Mouse (Mus musculus) liver, adult 2 months (tissue): Measurements from ENCODE around the gene Helz. TPM values are rescaled to one million over a fixed set of nuclear protein-coding genes. Genes with fewer than 3 reads are reported as not detected.
A peak's percentile ranks its signal among the peaks of the same experiment; 100 is the strongest.
"Not testable (repeated sequence)": the region's sequence is repeated elsewhere in the genome, so short reads cannot be mapped to it uniquely, and the experiment has no call there.

Source experiments
- DNase-seq: peaks from one replicate; pipeline ENCODE4 v3.0.0-alpha.2; 2011; ENCODE audit warnings: low read depth, low spot score; ENCODE audit errors: extremely low read depth
- H3K27ac ChIP-seq: fragments of 200-500 bp; replicated peaks from 2 replicates; pipeline ENCODE4 v1.5.1; 2012; ENCODE audit warnings: low read depth, mild to moderate bottlenecking, control low read depth, inconsistent platforms, low read length; ENCODE audit not compliant: insufficient read depth
- H3K27me3 ChIP-seq: fragments of 200-500 bp; 2 replicates; pipeline ENCODE4 v1.6.1; 2012; ENCODE audit warnings: mild to moderate bottlenecking, moderate library complexity, low read length, inconsistent platforms; ENCODE audit not compliant: control insufficient read depth, insufficient read depth
- H3K36me3 ChIP-seq: fragments of 200-500 bp; 2 replicates; pipeline ENCODE4 v1.6.1; 2012; ENCODE audit warnings: low read length, inconsistent platforms; ENCODE audit not compliant: control insufficient read depth, insufficient read depth
- H3K4me1 ChIP-seq: fragments of 200-500 bp; 2 replicates; pipeline ENCODE4 v1.6.1; 2011; ENCODE audit warnings: low read length; ENCODE audit not compliant: control insufficient read depth, insufficient read depth
- H3K4me3 ChIP-seq: fragments of 200-500 bp; 2 replicates; pipeline ENCODE4 v1.5.1; 2011; ENCODE audit warnings: low read depth, mild to moderate bottlenecking, control low read depth, low read length, moderate library complexity; ENCODE audit not compliant: insufficient read depth
- H3K79me2 ChIP-seq: fragments of 200-500 bp; 2 replicates; pipeline ENCODE4 v1.6.1; 2012; ENCODE audit warnings: inconsistent platforms, mild to moderate bottlenecking, low read length, moderate library complexity; ENCODE audit not compliant: control insufficient read depth, insufficient read depth
- H3K9ac ChIP-seq: fragments of 200-500 bp; 2 replicates; pipeline ENCODE4 v1.6.1; 2012; ENCODE audit warnings: low read depth, mild to moderate bottlenecking, control low read depth, inconsistent platforms, low read length
- CTCF ChIP-seq: fragments of 200-500 bp; IDR thresholded peaks from 2 replicates; pipeline ENCODE4 v1.5.1; 2011; ENCODE audit warnings: low read depth, low read length, control low read depth
- POLR2A ChIP-seq: fragments of 200-500 bp; IDR thresholded peaks from 2 replicates; pipeline ENCODE4 v1.6.1; 2011; ENCODE audit warnings: low read length, control low read depth; ENCODE audit not compliant: insufficient read depth; ENCODE audit errors: extremely low read depth
- WGBS: fragments of 180-500 bp; shearing (Covaris S2); methylation state at CpG from one replicate; pipeline ENCODE4 v1.1.7; 2018; 5-methylcytosine and 5-hydroxymethylcytosine counted together
- polyA plus RNA-seq: library from polyadenylated mRNA; depleted of rRNA; stranded (reverse); fragments of >200 nt; gene quantifications from 2 replicates; pipeline ENCODE4 v1.2.3, GENCODE M21; 2012; rRNA removed
- total RNA-seq: library from RNA; depleted of rRNA; stranded (reverse); fragments of >200 nt; gene quantifications from 2 replicates; pipeline ENCODE4 v1.2.3, GENCODE M21; 2014; rRNA removed

Gene Helz
- total RNA-seq (6.4 and 7.8 TPM in 2 replicates), polyA plus RNA-seq (5.3 and 6.5 TPM in 2 replicates)

DNA sequence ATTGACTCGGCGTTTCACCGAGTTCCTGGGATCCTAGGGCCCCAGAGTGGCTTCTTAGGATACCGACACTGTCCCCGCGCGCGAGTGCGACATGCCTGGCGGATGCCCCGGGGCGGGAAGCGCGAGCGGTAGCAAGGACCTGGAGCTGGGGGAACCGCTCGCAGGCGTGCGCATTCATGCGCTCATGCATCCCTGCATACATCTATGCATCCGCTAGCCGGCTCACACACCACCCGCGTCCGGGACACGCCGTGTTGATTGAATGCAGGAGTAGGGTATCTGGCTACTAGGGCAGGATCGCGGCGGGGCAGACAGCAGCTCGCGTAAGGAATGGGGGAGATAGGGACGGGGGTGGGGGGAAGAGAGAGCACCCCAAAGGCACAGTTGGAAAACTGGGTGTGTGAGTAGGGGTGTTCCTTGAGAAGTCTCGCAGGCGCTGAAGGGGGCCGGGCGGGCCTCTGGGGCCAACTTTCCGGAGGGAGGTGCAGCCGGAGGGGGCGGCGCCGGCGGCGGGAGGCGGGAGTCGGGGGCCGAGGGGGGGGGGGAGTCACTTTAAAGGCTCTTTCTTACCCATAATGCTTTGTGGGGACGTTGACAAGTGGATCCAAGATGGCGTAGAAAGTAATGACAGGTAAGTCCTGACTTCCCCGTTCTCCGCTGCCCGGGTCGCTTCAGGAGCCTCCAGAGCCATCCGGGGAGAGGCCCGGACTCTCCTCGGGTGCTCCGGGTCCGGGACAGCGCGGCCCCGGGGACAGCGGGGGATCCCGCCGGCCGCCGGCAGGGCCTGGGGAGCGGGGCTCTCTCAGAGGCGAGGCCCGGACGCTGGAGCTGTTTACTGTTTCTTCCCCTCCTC lies at the start of gene Helz:
Helz (plus strand) TSS at position 580 of the 853 bp plus-strand sequence.
- peaks cover 2% of the 10 kb centered on the region; the same call in 1 of the 2 replicates for H3K36me3 ChIP-seq
- peak; percentile 73 for DNase-seq
- H3K4me3 ChIP-seq, result peak within 1 kb of the TSS; percentile 96
- peak within 1 kb of the TSS; percentile 81 for H3K9ac ChIP-seq
- H3K4me1 ChIP-seq, result peaks cover 3% of the 10 kb centered on the region; the same call in 1 of the 2 replicates
- under 1% methylated on average over 69 of the region's 70 CpGs for WGBS
- TF ChIP-seq POLR2A, result 0 out of 2 replicates have a peak, but pooled peaks have one; percentile 20
- no peak for TF ChIP-seq CTCF
- peaks cover 12% of the 10 kb centered on the region for H3K79me2 ChIP-seq
- no peaks in the 10 kb centered on the region for H3K27me3 ChIP-seq
- no peak within 1 kb of the TSS for H3K27ac ChIP-seq

DNA sequence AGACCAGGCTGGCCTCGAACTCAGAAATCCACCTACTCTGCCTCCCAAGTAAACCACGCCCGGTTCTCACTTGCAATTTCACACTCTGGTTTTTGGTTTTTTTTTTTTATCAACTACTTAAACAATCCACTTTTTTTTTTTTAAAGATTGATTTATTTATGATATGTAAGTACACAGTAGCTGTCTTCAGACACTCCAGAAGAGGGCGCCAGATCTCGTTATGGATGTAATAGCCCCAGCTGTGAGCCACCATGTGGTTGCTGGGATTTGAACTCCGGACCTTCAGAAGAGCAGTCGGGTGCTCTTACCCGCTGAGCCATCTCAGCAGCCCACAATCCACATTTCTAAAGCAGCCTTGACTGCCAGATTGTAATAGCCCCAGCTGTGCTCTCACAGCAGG lies 44.9 kb upstream of the Helz start:
- Histone ChIP-seq H3K4me3 (no peak overlapping the region), H3K4me1 (no peaks in the 10 kb centered on the region), H3K36me3 (peaks cover 5% of the 10 kb centered on the region; the same call in 1 of the 2 replicates), H3K79me2 (no peaks in the 10 kb centered on the region), H3K27ac (no peak overlapping the region), H3K27me3 (no peaks in the 10 kb centered on the region), H3K9ac (no peak overlapping the region)
- TF ChIP-seq CTCF (peak; percentile 19; the same call in 1 of the 2 replicates), POLR2A (no peak)
- DNase-seq, result no peak
- 87% methylated on average over 8 of the region's 8 CpGs for WGBS

DNA sequence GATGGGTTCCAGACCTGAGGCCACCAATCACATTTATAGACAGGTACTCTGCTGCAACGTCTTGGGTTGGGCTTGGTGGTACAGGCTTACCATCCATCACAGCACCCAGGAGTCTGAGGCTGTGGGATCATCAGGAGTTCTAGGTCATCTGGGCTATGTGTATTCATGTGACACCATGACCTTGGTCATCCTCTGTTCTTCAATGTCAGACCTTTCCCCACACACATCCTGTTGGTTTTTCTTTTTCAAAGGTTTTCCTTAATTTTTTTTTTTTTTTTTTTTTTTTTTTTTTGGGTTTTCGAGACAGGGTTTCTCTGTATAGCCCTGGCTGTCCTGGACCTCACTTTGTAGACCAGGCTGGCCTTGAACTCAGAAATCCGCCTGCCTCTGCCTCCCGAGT lies 43.4 kb upstream of the Helz start:
- not testable (repeated sequence) for H3K4me3 ChIP-seq, H3K27ac ChIP-seq, H3K79me2 ChIP-seq, H3K27me3 ChIP-seq, H3K9ac ChIP-seq, DNase-seq, H3K4me1 ChIP-seq, H3K36me3 ChIP-seq
- WGBS, result 88% methylated on average over 3 of the region's 4 CpGs

DNA sequence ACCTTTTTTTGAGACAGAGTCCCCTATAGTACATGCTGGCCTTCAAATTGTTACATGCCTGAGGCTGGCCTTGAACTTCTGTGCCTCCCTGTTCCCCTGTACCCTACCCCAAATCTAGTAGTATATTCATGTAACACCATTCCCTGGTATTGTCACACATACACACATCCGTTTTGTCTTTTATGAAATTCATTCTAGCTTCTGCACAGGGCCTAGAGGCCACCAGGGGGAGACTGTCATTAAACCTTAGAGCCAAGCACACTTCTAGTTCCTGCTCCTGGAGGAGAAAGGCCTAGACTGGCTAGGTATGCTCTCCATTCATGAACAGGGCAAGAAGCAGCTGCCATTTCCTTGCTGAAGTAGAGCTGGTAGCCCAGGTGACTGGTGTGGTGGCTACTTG lies 41.5 kb upstream of the Helz start:
- TF ChIP-seq CTCF (peak; percentile 30; the same call in 1 of the 2 replicates), POLR2A (no peak)
- Histone ChIP-seq H3K9ac (no peak overlapping the region), H3K4me3 (no peak overlapping the region), H3K79me2 (no peaks in the 10 kb centered on the region), H3K27ac (no peak overlapping the region), H3K4me1 (no peaks in the 10 kb centered on the region), H3K36me3 (no peaks in the 10 kb centered on the region), H3K27me3 (no peaks in the 10 kb centered on the region)
- 73% methylated on average over 1 of the region's 1 CpGs for WGBS
- DNase-seq, result no peak

DNA sequence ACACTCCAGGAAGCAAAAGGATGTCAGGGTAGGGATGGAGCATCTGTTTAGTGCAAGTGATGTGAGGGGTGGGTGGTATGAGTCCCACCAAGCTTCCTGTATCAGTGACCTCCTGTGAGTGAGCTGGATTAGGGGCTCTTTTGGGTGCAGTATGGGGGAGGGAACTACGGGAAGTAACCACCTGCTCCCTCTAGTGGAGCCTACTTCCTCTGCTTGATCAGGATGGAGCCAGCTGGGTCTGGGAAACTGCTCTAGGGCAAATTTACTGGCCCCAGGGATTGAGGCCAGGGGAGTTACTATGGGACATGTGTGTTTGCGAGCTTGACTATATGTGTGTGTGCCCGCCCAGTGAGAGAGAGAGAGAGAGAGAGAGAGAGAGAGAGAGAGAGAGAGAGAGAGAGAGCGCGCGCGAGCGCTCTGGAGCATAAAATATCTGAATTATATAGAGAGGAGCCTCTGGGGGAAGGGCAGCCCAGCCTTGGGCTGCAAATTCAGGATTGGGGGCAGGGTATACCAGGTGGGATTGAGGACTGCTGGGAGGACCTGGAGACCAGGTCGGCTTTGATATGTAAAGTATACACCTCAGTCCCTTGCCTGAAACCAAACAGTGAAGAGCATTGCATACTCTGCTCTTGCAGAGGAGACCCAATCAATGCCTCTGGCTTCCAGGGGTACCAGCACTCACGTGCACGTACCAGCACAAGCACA lies 37.9 kb upstream of the Helz start:
- H3K9ac ChIP-seq, result no peak overlapping the region
- H3K79me2 ChIP-seq, result no peaks in the 10 kb centered on the region
- WGBS, result 36% methylated on average over 11 of the region's 11 CpGs
- TF ChIP-seq POLR2A, result no peak
- peak; percentile 25; the same call in 1 of the 2 replicates for TF ChIP-seq CTCF
- H3K36me3 ChIP-seq, result no peaks in the 10 kb centered on the region
- no peaks in the 10 kb centered on the region for H3K4me1 ChIP-seq
- DNase-seq, result no peak
- H3K27ac ChIP-seq, result no peak overlapping the region
- no peak overlapping the region for H3K4me3 ChIP-seq
- no peaks in the 10 kb centered on the region for H3K27me3 ChIP-seq
